Mouse (Mus musculus) heart, embryonic 16.5 days (tissue): ENCODE data around the gene Plpp2. TPM values are rescaled to one million over a fixed set of nuclear protein-coding genes. Genes with fewer than 3 reads are reported as not detected.

Experiments
- ATAC-seq: fragments of 200-750 bp; cut with Nextera tagmentation; replicated peaks from 2 replicates; pipeline ENCODE4 v1.8.0; 2017; ENCODE audit warnings: moderate number of reproducible peaks; ENCODE audit not compliant: insufficient read depth, low FRiP score; ENCODE audit errors: extremely low read depth
- H3K27ac ChIP-seq: fragments of 300-500 bp; sonication (generic); 2 replicates; pipeline ENCODE4 v1.5.1; 2014; ENCODE audit warnings: mild to moderate bottlenecking, low read length, control low read depth, moderate library complexity
- H3K27me3 ChIP-seq: fragments of 300-500 bp; sonication (generic); 2 replicates; pipeline ENCODE4 v1.6.1; 2014; ENCODE audit warnings: low read length, mixed read lengths; ENCODE audit not compliant: control insufficient read depth, insufficient read depth
- H3K36me3 ChIP-seq: fragments of 300-500 bp; sonication (generic); 2 replicates; pipeline ENCODE4 v1.6.1; 2014; ENCODE audit not compliant: control insufficient read depth, insufficient read depth
- H3K4me1 ChIP-seq: fragments of 300-500 bp; sonication (generic); 2 replicates; pipeline ENCODE4 v1.6.1; 2014; ENCODE audit warnings: low read length, mixed read lengths; ENCODE audit not compliant: control insufficient read depth, insufficient read depth
- H3K4me2 ChIP-seq: fragments of 300-500 bp; sonication (generic); 2 replicates; pipeline ENCODE4 v1.6.1; 2014; ENCODE audit warnings: low read depth, mild to moderate bottlenecking, control low read depth, low read length
- H3K4me3 ChIP-seq: fragments of 300-500 bp; sonication (generic); 2 replicates; pipeline ENCODE4 v1.5.1; 2014; ENCODE audit warnings: mild to moderate bottlenecking, control low read depth, low read length
- H3K9ac ChIP-seq: fragments of 300-500 bp; sonication (generic); 2 replicates; pipeline ENCODE4 v1.6.1; 2014; ENCODE audit warnings: low read length, control low read depth
- H3K9me3 ChIP-seq: fragments of 300-500 bp; sonication (generic); replicated peaks from 2 replicates; pipeline ENCODE4 v1.6.1; 2016; ENCODE audit warnings: low read length; ENCODE audit not compliant: control insufficient read depth
- WGBS: fragments of 180-500 bp; shearing (Covaris S2); extraction: QIAGEN DNeasy Blood & Tissue Kit; methylation state at CpG from one replicate; pipeline ENCODE4 v1.1.7; 2014; 5-methylcytosine and 5-hydroxymethylcytosine counted together
- polyA plus RNA-seq: library from polyadenylated mRNA; unstranded; fragments of >200 nt; fragmentation: Nextera tagmentation; extraction: Ambion mirVana; gene quantifications from 2 replicates; pipeline ENCODE4 v1.2.1, GENCODE M21; 2015

Plpp2 gene
- polyA plus RNA-seq, 1 experiment from 2014 or later, result 6.7 TPM

- Histone ChIP-seq H3K27ac (no peak overlapping the region), H3K36me3 (peaks cover 69% of the 10 kb centered on the region), H3K4me1 (peaks cover 3% of the 10 kb centered on the region; the same call in 1 of the 2 replicates), H3K9ac (no peak overlapping the region), H3K4me3 (no peak overlapping the region), H3K27me3 (no peaks in the 10 kb centered on the region), H3K9me3 (no peaks in the 10 kb centered on the region), H3K4me2 (no peak overlapping the region)
- ATAC-seq, result no peak
- WGBS, result 90% methylated on average over 11 of the region's 11 CpGs
These were observed 12.9 kb upstream of the Plpp2 start for GRCm38 (mm10) chr10:79546483-79546882.

- no peak overlapping the region for H3K4me3 ChIP-seq
- no peak overlapping the region for H3K27ac ChIP-seq
- peaks cover 3% of the 10 kb centered on the region; the same call in 1 of the 2 replicates for H3K4me1 ChIP-seq
- H3K36me3 ChIP-seq, result peaks cover 74% of the 10 kb centered on the region
- no peak overlapping the region for H3K4me2 ChIP-seq
- H3K9ac ChIP-seq, result no peak overlapping the region
- no peaks in the 10 kb centered on the region for H3K9me3 ChIP-seq
- no peak for ATAC-seq
- no peaks in the 10 kb centered on the region for H3K27me3 ChIP-seq
- 93% methylated on average over 12 of the region's 12 CpGs for WGBS
These were observed 12.3 kb upstream of the Plpp2 start for GRCm38 (mm10) chr10:79545891-79546290.

GRCm38 (mm10) chr10:79544631-79545030 lies 11.0 kb upstream of the Plpp2 start:
- Histone ChIP-seq H3K27ac (no peak overlapping the region), H3K4me3 (no peak overlapping the region), H3K27me3 (no peaks in the 10 kb centered on the region), H3K36me3 (peaks cover 81% of the 10 kb centered on the region), H3K9me3 (no peaks in the 10 kb centered on the region), H3K4me1 (peaks cover 3% of the 10 kb centered on the region; the same call in 1 of the 2 replicates), H3K4me2 (no peak overlapping the region), H3K9ac (no peak overlapping the region)
- WGBS, result 83% methylated on average over 5 of the region's 5 CpGs
- ATAC-seq, result no peak

- H3K27ac ChIP-seq, result no peak overlapping the region
- peaks cover 3% of the 10 kb centered on the region; the same call in 1 of the 2 replicates for H3K4me1 ChIP-seq
- H3K4me3 ChIP-seq, result no peak overlapping the region
- no peak for ATAC-seq
- no peaks in the 10 kb centered on the region for H3K9me3 ChIP-seq
- peaks cover 78% of the 10 kb centered on the region for H3K36me3 ChIP-seq
- no peak overlapping the region for H3K4me2 ChIP-seq
- no peak overlapping the region for H3K9ac ChIP-seq
- no peaks in the 10 kb centered on the region for H3K27me3 ChIP-seq
- WGBS, result 64% methylated on average over 9 of the region's 9 CpGs
These were observed 10.4 kb upstream of the Plpp2 start for GRCm38 (mm10) chr10:79543884-79544597.

DNA sequence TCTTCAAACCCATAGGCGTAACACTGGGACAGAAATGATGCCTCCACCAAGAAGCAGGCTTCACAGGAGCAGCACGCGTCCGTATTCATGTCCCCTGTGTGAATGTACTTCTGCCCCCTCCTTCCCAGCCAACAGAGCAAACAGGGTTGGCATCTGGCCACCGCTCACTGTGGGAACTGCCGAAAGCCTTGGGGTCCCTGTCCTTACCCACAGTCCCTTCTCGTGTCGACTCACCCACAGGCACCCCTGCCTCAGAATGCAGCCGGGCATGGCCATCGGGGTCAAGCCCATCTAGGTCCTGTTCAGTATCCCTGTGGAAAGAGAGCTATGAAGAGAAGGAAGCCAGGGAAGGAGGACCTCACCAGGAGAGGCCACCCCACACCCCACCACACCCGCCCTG lies 8.6 kb upstream of the Plpp2 start:
- Histone ChIP-seq H3K9me3 (no peaks in the 10 kb centered on the region), H3K4me3 (no peak overlapping the region), H3K27me3 (no peaks in the 10 kb centered on the region), H3K36me3 (peaks cover 63% of the 10 kb centered on the region), H3K4me1 (no peaks in the 10 kb centered on the region; the same call in 1 of the 2 replicates), H3K4me2 (no peak overlapping the region), H3K27ac (no peak overlapping the region), H3K9ac (no peak overlapping the region)
- no peak for ATAC-seq
- WGBS, result 90% methylated on average over 11 of the region's 11 CpGs

- Histone ChIP-seq H3K4me1 (no peaks in the 10 kb centered on the region), H3K27me3 (no peaks in the 10 kb centered on the region), H3K4me2 (no peak overlapping the region), H3K9ac (no peak overlapping the region), H3K9me3 (no peaks in the 10 kb centered on the region), H3K4me3 (no peak overlapping the region), H3K36me3 (peaks cover 61% of the 10 kb centered on the region), H3K27ac (no peak overlapping the region)
- 88% methylated on average over 15 of the region's 15 CpGs for WGBS
- ATAC-seq, result no peak
These were observed 7.9 kb upstream of the Plpp2 start for GRCm38 (mm10) chr10:79541522-79541921.

GRCm38 (mm10) chr10:79540746-79541145 lies 7.2 kb upstream of the Plpp2 start:
- Histone ChIP-seq H3K36me3 (peaks cover 54% of the 10 kb centered on the region), H3K4me3 (no peak overlapping the region), H3K27ac (no peak overlapping the region), H3K9ac (no peak overlapping the region), H3K27me3 (no peaks in the 10 kb centered on the region), H3K4me1 (no peaks in the 10 kb centered on the region), H3K4me2 (no peak overlapping the region), H3K9me3 (no peaks in the 10 kb centered on the region)
- WGBS, result 88% methylated on average over 11 of the region's 11 CpGs
- ATAC-seq, result no peak

DNA sequence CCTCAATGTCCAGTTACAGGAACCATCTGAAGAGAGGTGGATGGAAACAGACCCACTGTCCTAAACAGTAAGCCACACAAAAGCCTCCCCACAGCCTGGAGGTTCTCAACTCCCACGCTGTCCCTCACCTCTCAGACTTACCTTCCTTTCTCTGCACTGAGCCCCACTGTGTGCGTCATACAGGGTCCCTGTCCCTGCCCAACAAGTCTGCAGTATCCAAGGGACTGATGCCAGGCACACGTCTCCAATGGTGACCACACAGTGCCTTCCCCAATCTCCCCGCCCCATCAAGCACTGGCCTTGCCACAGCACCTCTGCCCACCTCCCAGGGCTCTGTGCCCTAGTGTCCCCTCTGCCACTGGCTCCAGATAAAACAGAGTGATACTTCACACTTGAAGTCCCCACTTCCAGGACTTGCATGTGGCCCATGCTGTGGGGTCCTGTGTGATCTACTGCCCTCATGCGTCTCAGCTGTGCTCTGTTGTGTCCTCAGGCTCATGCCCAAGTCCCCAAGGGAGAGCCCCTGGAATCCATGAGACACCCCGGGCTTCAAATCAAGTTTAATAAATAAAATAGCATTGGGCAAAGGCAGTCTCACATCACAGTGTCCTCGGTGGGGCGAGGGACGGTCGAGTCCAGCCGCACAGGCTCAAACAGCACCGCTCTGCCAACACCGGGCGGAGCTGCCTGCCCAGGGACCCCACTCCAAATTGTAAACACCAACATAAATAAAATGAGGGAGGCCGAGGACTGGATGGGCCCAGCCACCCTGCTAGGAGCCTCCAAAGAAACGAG lies 6.3 kb upstream of the Plpp2 start:
- Histone ChIP-seq H3K4me1 (no peaks in the 10 kb centered on the region), H3K4me2 (no peak overlapping the region), H3K27me3 (no peaks in the 10 kb centered on the region), H3K9me3 (no peaks in the 10 kb centered on the region), H3K27ac (no peak overlapping the region), H3K4me3 (no peak overlapping the region), H3K9ac (no peak overlapping the region), H3K36me3 (peaks cover 49% of the 10 kb centered on the region)
- WGBS, result 90% methylated on average over 16 of the region's 16 CpGs
- no peak for ATAC-seq

GRCm38 (mm10) chr10:79538873-79539272 lies 5.3 kb upstream of the Plpp2 start:
- Histone ChIP-seq H3K9me3 (no peaks in the 10 kb centered on the region), H3K4me3 (no peak overlapping the region), H3K4me2 (no peak overlapping the region), H3K4me1 (peaks cover 2% of the 10 kb centered on the region; the same call in 1 of the 2 replicates), H3K27ac (no peak overlapping the region), H3K9ac (no peak overlapping the region), H3K27me3 (0 out of 2 replicates have a peak, but pooled peaks cover 4% of the 10 kb centered on the region), H3K36me3 (peaks cover 41% of the 10 kb centered on the region)
- 60% methylated on average over 4 of the region's 4 CpGs for WGBS
- no peak for ATAC-seq
